Mouse (Mus musculus) monocyte, adult 59 days (primary cell): ENCODE measurements around the gene Gstm7. TPM values are rescaled to one million over a fixed set of nuclear protein-coding genes. Genes with fewer than 3 reads are reported as not detected.

Experiments used
- total RNA-seq, 2 experiments: library from RNA; stranded (reverse); gene quantifications; one replicate each; pipeline ENCODE4 v1.2.4; 2023

Gene Gstm7
- 1 to 10 TPM; 1.4 to 2.5 TPM for total RNA-seq

DNA sequence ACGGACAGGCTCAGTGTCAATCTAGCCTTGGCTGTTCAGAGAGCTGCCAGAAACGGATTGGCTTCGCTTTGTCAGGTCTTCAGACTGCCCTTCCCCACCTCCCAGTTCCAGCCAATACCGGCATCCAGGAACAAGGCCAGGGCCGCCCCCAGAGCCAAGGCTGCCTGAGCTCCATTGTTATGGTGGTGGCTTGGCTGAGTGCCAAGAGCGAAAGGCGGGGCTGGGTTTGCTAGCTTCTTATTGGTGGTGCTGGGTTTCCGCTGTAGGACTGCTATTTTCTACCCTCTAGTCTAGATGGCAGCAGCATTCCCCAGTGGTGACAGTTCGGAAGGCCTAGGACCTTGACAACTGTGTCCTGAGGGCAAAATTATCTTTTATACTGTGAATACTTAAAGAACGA is at the start of gene Gstm7:
TSS of gene Gstm7 (minus strand) at position 148 of the 400 bp plus-strand sequence.

DNA sequence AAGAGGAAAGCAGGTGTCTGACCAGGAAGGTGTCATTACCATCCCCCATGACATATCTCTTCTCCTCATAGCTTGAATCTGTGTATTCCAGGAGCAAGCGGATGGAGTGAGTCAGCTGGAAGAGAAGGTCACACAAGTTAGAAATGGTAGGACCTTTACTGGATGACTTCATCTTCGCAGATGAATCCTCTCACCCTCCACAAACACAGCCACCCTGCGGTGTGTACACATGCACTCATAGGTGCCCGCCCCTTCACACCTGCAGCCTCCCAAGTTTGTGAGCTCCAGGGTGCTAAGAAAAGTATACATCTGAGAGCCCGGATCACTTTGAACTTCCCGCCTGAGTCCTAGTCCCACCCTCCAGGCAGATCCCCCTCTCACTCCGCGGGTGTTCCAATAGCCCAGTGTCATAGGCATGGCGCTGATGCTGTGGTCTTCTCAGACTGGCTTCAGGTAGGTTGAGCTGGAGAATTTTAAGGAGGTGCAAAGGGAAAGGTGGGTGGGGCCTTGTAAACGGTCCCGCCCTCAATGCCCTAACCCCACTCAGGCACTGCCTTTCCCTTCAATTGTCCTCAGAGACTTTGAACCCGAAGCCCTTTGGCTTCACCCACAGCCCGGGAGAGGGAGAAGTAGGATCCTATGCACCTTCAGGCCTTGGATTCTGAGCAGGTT is 37.2 kb upstream of the Gstm7 start, which contains the start of gene Gstm3:
TSS of gene Gstm3 (minus strand) at position 560 of the 672 bp plus-strand sequence.

DNA sequence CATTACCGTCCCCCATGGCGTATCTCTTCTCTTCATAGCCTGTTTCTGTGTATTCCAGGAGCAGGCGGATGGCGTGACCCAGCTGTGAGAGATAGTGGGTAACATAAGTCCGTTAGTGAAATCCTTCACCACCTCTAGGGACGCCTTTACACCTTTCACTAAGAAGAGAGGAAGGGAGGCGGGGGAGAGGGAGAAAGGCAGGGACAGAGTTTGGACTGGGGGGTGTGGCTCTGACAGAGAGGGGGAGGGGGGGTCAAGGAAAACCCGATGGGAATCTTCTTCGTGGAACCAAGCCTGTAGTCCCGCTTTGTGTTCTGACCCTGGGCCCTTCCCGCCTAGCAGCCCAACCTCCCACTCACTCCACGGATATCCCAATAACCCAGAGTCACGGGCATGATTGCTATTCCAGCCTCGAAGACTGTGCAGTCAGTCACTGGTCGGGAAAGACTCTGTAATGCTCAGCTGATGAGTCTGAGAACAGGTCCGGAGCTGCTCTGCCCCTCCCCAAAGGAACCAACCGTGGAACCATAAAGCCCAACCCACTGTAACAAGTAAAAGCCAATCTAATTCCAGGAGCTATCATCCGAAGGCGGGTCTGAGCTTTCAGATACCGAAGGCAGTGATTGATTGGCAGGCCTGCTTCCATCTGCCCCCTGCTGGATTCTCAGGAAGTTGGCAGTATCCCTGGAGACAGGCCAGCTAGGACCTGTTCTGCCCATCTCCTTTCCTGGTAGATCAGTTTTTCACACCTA is 11.8 kb upstream of the Gstm7 start, which contains the start of gene Gstm6:
TSS of gene Gstm6 (minus strand) at position 511 of the 752 bp plus-strand sequence.

GRCm38 (mm10) chr3:107895720-107896569 is 35.7 kb downstream of the Gstm7 start, which contains the start of gene Gstm5:
Gene Gstm5 (plus strand): TSS chr3:107895821.

DNA sequence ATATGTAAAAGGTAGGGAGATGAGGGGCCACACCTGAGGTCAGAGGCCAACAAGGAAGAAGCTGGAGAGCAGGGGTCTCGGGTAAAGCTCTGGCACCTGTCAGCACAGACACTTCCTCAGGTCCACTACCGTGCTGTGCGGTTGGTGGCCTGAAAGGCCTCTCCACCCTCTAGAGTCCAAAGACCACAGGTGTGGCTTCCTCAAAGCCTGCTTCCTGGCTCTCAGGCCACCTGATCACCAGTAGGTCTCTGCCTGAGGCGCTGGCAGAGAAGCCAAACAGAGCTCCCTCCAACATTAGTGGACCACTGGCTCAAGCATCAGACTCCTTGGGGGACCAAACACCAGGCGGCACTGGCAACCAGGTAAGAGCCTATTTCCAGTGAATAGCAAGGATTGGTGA is 54.6 kb downstream of the Gstm7 start, which contains the start of gene Eps8l3:
TSS of gene Eps8l3 (plus strand) at position 225 of the 400 bp plus-strand sequence.

Other genes with a start within 250 kb of the Gstm7 start
- 10 to 100 TPM; 46.5 to 58.0 TPM for gene Ahcyl1, start 235.3 kb downstream of the Gstm7 start, total RNA-seq
- 10 to 100 TPM in 1 of 2 experiments, 1 to 10 TPM in 1; 8.9 to 11.2 TPM for gene Csf1, start 171.3 kb downstream of the Gstm7 start, total RNA-seq
- gene Eps8l3, start 54.6 kb downstream of the Gstm7 start, total RNA-seq = not detected
- 1 to 10 TPM; 1.1 to 1.3 TPM for gene Gstm5, start 36.0 kb downstream of the Gstm7 start, total RNA-seq
- not detected for gene Gstm6, start 11.9 kb upstream of the Gstm7 start, total RNA-seq
- not detected for gene Gstm3, start 37.5 kb upstream of the Gstm7 start, total RNA-seq
- under 1 TPM in 1 of 2 experiments, not detected in 1; 0.79 TPM for gene Gstm2, start 54.6 kb upstream of the Gstm7 start, total RNA-seq
- 100 to 1,000 TPM in 1 of 2 experiments, 10 to 100 TPM in 1; 97.1 to 125 TPM for gene Gstm1, start 86.2 kb upstream of the Gstm7 start, total RNA-seq
- 1 to 10 TPM; 3.9 to 5.4 TPM for gene Gstm4, start 113.1 kb upstream of the Gstm7 start, total RNA-seq
- 10 to 100 TPM; 31.3 to 34.8 TPM for gene Ampd2, start 154.8 kb upstream of the Gstm7 start, total RNA-seq
- gene Gnat2, start 161.0 kb upstream of the Gstm7 start, total RNA-seq = not detected
- 10 to 100 TPM; 62.0 to 70.1 TPM for gene Gnai3, start 214.3 kb upstream of the Gstm7 start, total RNA-seq
- not detected for gene Gpr61, start 223.1 kb upstream of the Gstm7 start, total RNA-seq